Mouse (Mus musculus) gonadal fat pad, adult 2 months (tissue): ENCODE data around the gene Ccdc38. TPM values are rescaled to one million over a fixed set of nuclear protein-coding genes. Genes with fewer than 3 reads are reported as not detected.
"Not testable (repeated sequence)": the region's sequence is repeated elsewhere in the genome, so short reads cannot be mapped to it uniquely, and the experiment has no call there.

Source experiments
- DNase-seq: peaks from one replicate; pipeline ENCODE4 v3.0.0-alpha.2; 2012; ENCODE audit warnings: low read depth
- polyA plus RNA-seq: library from polyadenylated mRNA; depleted of rRNA; stranded (reverse); fragments of >200 nt; gene quantifications from 2 replicates; pipeline ENCODE4 v1.2.3, GENCODE M21; 2012

The Ccdc38 gene
- polyA plus RNA-seq, 1 experiment: 0.09 TPM

GRCm38 (mm10) chr10:93548991-93549390 is 8.6 kb downstream of the Ccdc38 start:
- no peak for DNase-seq

- DNase-seq: no peak
These were observed 9.4 kb downstream of the Ccdc38 start for GRCm38 (mm10) chr10:93549821-93550220.

GRCm38 (mm10) chr10:93552596-93552995 is 12.2 kb downstream of the Ccdc38 start:
- no peak for DNase-seq

- not testable (repeated sequence) for DNase-seq
These were observed 17.5 kb downstream of the Ccdc38 start for GRCm38 (mm10) chr10:93557971-93558370.

GRCm38 (mm10) chr10:93559786-93560185 is 19.4 kb downstream of the Ccdc38 start:
- DNase-seq: no peak

- no peak for DNase-seq
These were observed 24.2 kb downstream of the Ccdc38 start for GRCm38 (mm10) chr10:93564518-93565090.

GRCm38 (mm10) chr10:93567066-93567465 is 26.6 kb downstream of the Ccdc38 start:
- no peak for DNase-seq

- DNase-seq: no peak
These were observed 27.6 kb downstream of the Ccdc38 start for GRCm38 (mm10) chr10:93567841-93568566.

- DNase-seq: no peak
These were observed 28.2 kb downstream of the Ccdc38 start for GRCm38 (mm10) chr10:93568671-93569070.

- DNase-seq: no peak
These were observed 31.8 kb downstream of the Ccdc38 start for GRCm38 (mm10) chr10:93572209-93572608.

- DNase-seq: no peak
These were observed 34.5 kb downstream of the Ccdc38 start for GRCm38 (mm10) chr10:93574966-93575365.

GRCm38 (mm10) chr10:93575960-93576359 is 35.5 kb downstream of the Ccdc38 start:
- DNase-seq: no peak

GRCm38 (mm10) chr10:93577271-93577886 is 36.9 kb downstream of the Ccdc38 start:
- no peak for DNase-seq

- DNase-seq: no peak
These were observed 48.4 kb downstream of the Ccdc38 start for GRCm38 (mm10) chr10:93588796-93589195.

- peak; percentile 71 for DNase-seq
These were observed 48.9 kb downstream of the Ccdc38 start, which contains the start of gene Snrpf for GRCm38 (mm10) chr10:93589281-93589848. Snrpf (minus strand) TSS chr10:93589706.

GRCm38 (mm10) chr10:93592456-93592855 is 52.0 kb downstream of the Ccdc38 start:
- DNase-seq: no peak

GRCm38 (mm10) chr10:93594022-93594482 is 53.6 kb downstream of the Ccdc38 start:
- no peak for DNase-seq

GRCm38 (mm10) chr10:93595831-93596230 is 55.4 kb downstream of the Ccdc38 start:
- DNase-seq: no peak

- DNase-seq: no peak
These were observed 56.2 kb downstream of the Ccdc38 start for GRCm38 (mm10) chr10:93596641-93597040.

- DNase-seq: no peak
These were observed 61.9 kb downstream of the Ccdc38 start for GRCm38 (mm10) chr10:93602309-93602708.

GRCm38 (mm10) chr10:93603256-93603655 is 62.8 kb downstream of the Ccdc38 start:
- DNase-seq: no peak

- no peak for DNase-seq
These were observed 65.9 kb downstream of the Ccdc38 start for GRCm38 (mm10) chr10:93606326-93606725.
